Mouse (Mus musculus) heart, adult 2 months (tissue): Measurements from ENCODE around the gene Amfr. TPM values are rescaled to one million over a fixed set of nuclear protein-coding genes. Genes with fewer than 3 reads are reported as not detected.
A peak's percentile ranks its signal among the peaks of the same experiment; 100 is the strongest.

Experiments used
- DNase-seq, 2 experiments: peaks; one replicate each; pipeline ENCODE4 v3.0.0; 2021
- H3K27ac ChIP-seq: fragments of 200-600 bp; 2 replicates; pipeline ENCODE4 v1.8.1; 2022
- H3K27me3 ChIP-seq: fragments of 200-500 bp; 2 replicates; pipeline ENCODE4 v1.6.1; 2012; ENCODE audit warnings: mild to moderate bottlenecking, low read length, inconsistent platforms, mixed read lengths; ENCODE audit not compliant: control insufficient read depth, insufficient read depth
- H3K36me3 ChIP-seq: fragments of 200-500 bp; 2 replicates; pipeline ENCODE4 v1.6.1; 2012; ENCODE audit warnings: low read length, inconsistent platforms; ENCODE audit not compliant: control insufficient read depth, insufficient read depth
- H3K4me1 ChIP-seq: fragments of 200-500 bp; 2 replicates; pipeline ENCODE4 v1.6.1; 2011; ENCODE audit warnings: low read length; ENCODE audit not compliant: control insufficient read depth, insufficient read depth
- H3K4me3 ChIP-seq: fragments of 200-600 bp; 2 replicates; pipeline ENCODE4 v1.8.1; 2022
- H3K79me2 ChIP-seq: fragments of 200-500 bp; replicated peaks from 2 replicates; pipeline ENCODE4 v1.6.1; 2012; ENCODE audit warnings: mild to moderate bottlenecking, inconsistent platforms, low read length, moderate library complexity, mixed read lengths; ENCODE audit not compliant: control insufficient read depth, insufficient read depth
- H3K9ac ChIP-seq: fragments of 200-500 bp; 2 replicates; pipeline ENCODE4 v1.6.1; 2012; ENCODE audit warnings: low read depth, mild to moderate bottlenecking, control low read depth, inconsistent platforms, low read length, mixed read lengths
- CTCF ChIP-seq: fragments of 200-600 bp; IDR thresholded peaks from 2 replicates; pipeline ENCODE4 v1.8.1; 2022; ENCODE audit warnings: antibody characterized with exemption, mild to moderate bottlenecking, moderate library complexity
- EP300 ChIP-seq: fragments of 200-500 bp; IDR thresholded peaks from 2 replicates; pipeline ENCODE4 v1.6.1; 2011; ENCODE audit warnings: low read depth, low read length, control low read depth; ENCODE audit not compliant: insufficient read depth
- POLR2A ChIP-seq: fragments of 200-500 bp; IDR thresholded peaks from 2 replicates; pipeline ENCODE4 v1.6.1; 2011; ENCODE audit warnings: mild to moderate bottlenecking, low read depth, low read length, control low read depth; ENCODE audit not compliant: insufficient read depth
- WGBS: fragments of 180-500 bp; shearing (Covaris S2); methylation state at CpG from one replicate; pipeline ENCODE4 v1.1.7; 2018; 5-methylcytosine and 5-hydroxymethylcytosine counted together
- intact Hi-C: fragments of 180-260 bp; cut with DNase I; formaldehyde crosslinking; loops from one replicate; pipeline ENCODE4 v1.15.1; 2025
- polyA plus RNA-seq: library from polyadenylated mRNA; depleted of rRNA; stranded (reverse); fragments of >200 nt; gene quantifications from 2 replicates; pipeline ENCODE4 v1.2.3, GENCODE M21; 2012
- total RNA-seq, 2 experiments: library from RNA; stranded (reverse); gene quantifications; 2 replicates each; pipeline ENCODE4 v1.2.3; 2021

Gene Amfr
- total and polyA plus RNA-seq, 3 experiments: 115 to 140 (median 127) TPM

- H3K27ac ChIP-seq: no peak overlapping the region
- H3K9ac ChIP-seq: no peak overlapping the region
- H3K4me3 ChIP-seq: no peak overlapping the region
- DNase-seq: peak in 1 of 2 experiments; percentile 11
- no peaks in the 10 kb centered on the region for H3K27me3 ChIP-seq
- H3K36me3 ChIP-seq: no peaks in the 10 kb centered on the region
- intact Hi-C loops: no loop called here
- H3K79me2 ChIP-seq: no peaks in the 10 kb centered on the region
- WGBS: 90% methylated on average over 5 of the region's 5 CpGs
- H3K4me1 ChIP-seq: peaks cover 2% of the 10 kb centered on the region; the same call in 1 of the 2 replicates
- TF ChIP-seq CTCF (no peak), EP300 (no peak), POLR2A (no peak)
These were observed 40.4 kb downstream of the Amfr start for GRCm38 (mm10) chr8:93972211-93972610.

- intact Hi-C loops: no loop called here
- Histone ChIP-seq H3K4me3 (no peak overlapping the region), H3K9ac (no peak overlapping the region), H3K36me3 (no peaks in the 10 kb centered on the region), H3K4me1 (peaks cover 2% of the 10 kb centered on the region; the same call in 1 of the 2 replicates), H3K79me2 (no peaks in the 10 kb centered on the region), H3K27ac (no peak overlapping the region), H3K27me3 (no peaks in the 10 kb centered on the region)
- peak in 1 of 2 experiments; percentile 6 for DNase-seq
- TF ChIP-seq CTCF (no peak), EP300 (no peak), POLR2A (no peak)
- 90% methylated on average over 10 of the region's 10 CpGs for WGBS
These were observed 41.2 kb downstream of the Amfr start for GRCm38 (mm10) chr8:93971451-93971850.

GRCm38 (mm10) chr8:93969626-93970340, 42.9 kb downstream of the Amfr start:
- Histone ChIP-seq H3K36me3 (no peaks in the 10 kb centered on the region), H3K27me3 (no peaks in the 10 kb centered on the region), H3K4me1 (peaks cover 2% of the 10 kb centered on the region; the same call in 1 of the 2 replicates), H3K79me2 (no peaks in the 10 kb centered on the region), H3K4me3 (no peak overlapping the region), H3K27ac (no peak overlapping the region), H3K9ac (no peak overlapping the region)
- no peak for TF ChIP-seq POLR2A
- WGBS: 58% methylated on average over 7 of the region's 7 CpGs
- DNase-seq: no peak
- intact Hi-C loops: no loop called here

GRCm38 (mm10) chr8:93968293-93968692, 44.3 kb downstream of the Amfr start:
- TF ChIP-seq EP300 (no peak), POLR2A (no peak), CTCF (no peak)
- H3K9ac ChIP-seq: no peak overlapping the region
- no peaks in the 10 kb centered on the region for H3K36me3 ChIP-seq
- H3K79me2 ChIP-seq: no peaks in the 10 kb centered on the region
- no peak overlapping the region for H3K4me3 ChIP-seq
- H3K4me1 ChIP-seq: peaks cover 2% of the 10 kb centered on the region; the same call in 1 of the 2 replicates
- WGBS: 89% methylated on average over 6 of the region's 6 CpGs
- no peaks in the 10 kb centered on the region for H3K27me3 ChIP-seq
- H3K27ac ChIP-seq: no peak overlapping the region
- DNase-seq: no peak
- intact Hi-C loops: no loop called here

- intact Hi-C loops: loop anchor here (5.0 kb wide), 1 partner anchor 96 kb away; no protein-coding TSS in a partner anchor
- H3K79me2 ChIP-seq: no peaks in the 10 kb centered on the region
- H3K27ac ChIP-seq: no peak overlapping the region
- no peaks in the 10 kb centered on the region for H3K36me3 ChIP-seq
- TF ChIP-seq POLR2A: no peak
- no peak for TF ChIP-seq EP300
- TF ChIP-seq CTCF: no peak
- DNase-seq: no peak
- peaks cover 2% of the 10 kb centered on the region; the same call in 1 of the 2 replicates for H3K4me1 ChIP-seq
- H3K27me3 ChIP-seq: no peaks in the 10 kb centered on the region
- no peak overlapping the region for H3K4me3 ChIP-seq
- no peak overlapping the region for H3K9ac ChIP-seq
- WGBS: 64% methylated on average over 6 of the region's 6 CpGs
These were observed 51.7 kb downstream of the Amfr start for GRCm38 (mm10) chr8:93960909-93961308.

- DNase-seq: peak in 1 of 2 experiments; percentile 38
- Histone ChIP-seq H3K27me3 (no peaks in the 10 kb centered on the region), H3K9ac (no peak overlapping the region), H3K4me1 (peaks cover 2% of the 10 kb centered on the region; the same call in 1 of the 2 replicates), H3K79me2 (no peaks in the 10 kb centered on the region), H3K27ac (no peak overlapping the region), H3K36me3 (no peaks in the 10 kb centered on the region), H3K4me3 (no peak overlapping the region)
- intact Hi-C loops: no loop called here
- TF ChIP-seq EP300 (no peak), POLR2A (no peak), CTCF (0 out of 2 replicates have a peak, but pooled peaks have one; percentile 14)
- 78% methylated on average over 9 of the region's 9 CpGs for WGBS
These were observed 54.2 kb downstream of the Amfr start for GRCm38 (mm10) chr8:93958402-93958801.
